Mouse (Mus musculus) embryonic facial prominence, embryonic 12.5 days (tissue): ENCODE measurements around the gene Zfp54. TPM values are rescaled to one million over a fixed set of nuclear protein-coding genes. Genes with fewer than 3 reads are reported as not detected.
"Not testable (repeated sequence)": the region's sequence is repeated elsewhere in the genome, so short reads cannot be mapped to it uniquely, and the experiment has no call there.

ENCODE experiments used
- ATAC-seq: fragments of 200-750 bp; cut with Nextera tagmentation; 2 replicates; pipeline ENCODE4 v1.8.0; 2017; ENCODE audit not compliant: insufficient number of reproducible peaks, insufficient read depth, low FRiP score, low TSS enrichment
- H3K27ac ChIP-seq: fragments of 300-500 bp; sonication (generic); 2 replicates; pipeline ENCODE4 v1.5.1; 2016; ENCODE audit warnings: mild to moderate bottlenecking
- H3K27me3 ChIP-seq: fragments of 300-500 bp; sonication (generic); 2 replicates; pipeline ENCODE4 v1.6.1; 2016; ENCODE audit warnings: mild to moderate bottlenecking, moderate library complexity
- H3K36me3 ChIP-seq: fragments of 300-500 bp; sonication (generic); 2 replicates; pipeline ENCODE4 v1.6.1; 2016; ENCODE audit warnings: mild to moderate bottlenecking
- H3K4me1 ChIP-seq: fragments of 300-500 bp; sonication (generic); 2 replicates; pipeline ENCODE4 v1.6.1; 2016
- H3K4me2 ChIP-seq: fragments of 300-500 bp; sonication (generic); replicated peaks from 2 replicates; pipeline ENCODE4 v1.6.1; 2016; ENCODE audit warnings: mild to moderate bottlenecking, moderate library complexity
- H3K4me3 ChIP-seq: fragments of 300-500 bp; sonication (generic); 2 replicates; pipeline ENCODE4 v1.5.1; 2016; ENCODE audit warnings: mild to moderate bottlenecking
- H3K9ac ChIP-seq: fragments of 300-500 bp; sonication (generic); 2 replicates; pipeline ENCODE4 v1.6.1; 2016; ENCODE audit warnings: mild to moderate bottlenecking, moderate library complexity
- H3K9me3 ChIP-seq: fragments of 300-500 bp; sonication (generic); 2 replicates; pipeline ENCODE4 v1.6.1; 2016; ENCODE audit warnings: mild to moderate bottlenecking, moderate library complexity
- WGBS: fragments of 180-500 bp; shearing (Covaris S2); methylation state at CpG from one replicate; pipeline ENCODE4 v1.1.7; 2016; 5-methylcytosine and 5-hydroxymethylcytosine counted together
- polyA plus RNA-seq: library from polyadenylated mRNA; unstranded; fragments of >200 nt; fragmentation: Nextera tagmentation; extraction: Ambion mirVana; gene quantifications from 2 replicates; pipeline ENCODE4 v1.2.1, GENCODE M21; 2016

The Zfp54 gene
- polyA plus RNA-seq, 1 experiment from 2014 or later = 3.3 TPM

DNA sequence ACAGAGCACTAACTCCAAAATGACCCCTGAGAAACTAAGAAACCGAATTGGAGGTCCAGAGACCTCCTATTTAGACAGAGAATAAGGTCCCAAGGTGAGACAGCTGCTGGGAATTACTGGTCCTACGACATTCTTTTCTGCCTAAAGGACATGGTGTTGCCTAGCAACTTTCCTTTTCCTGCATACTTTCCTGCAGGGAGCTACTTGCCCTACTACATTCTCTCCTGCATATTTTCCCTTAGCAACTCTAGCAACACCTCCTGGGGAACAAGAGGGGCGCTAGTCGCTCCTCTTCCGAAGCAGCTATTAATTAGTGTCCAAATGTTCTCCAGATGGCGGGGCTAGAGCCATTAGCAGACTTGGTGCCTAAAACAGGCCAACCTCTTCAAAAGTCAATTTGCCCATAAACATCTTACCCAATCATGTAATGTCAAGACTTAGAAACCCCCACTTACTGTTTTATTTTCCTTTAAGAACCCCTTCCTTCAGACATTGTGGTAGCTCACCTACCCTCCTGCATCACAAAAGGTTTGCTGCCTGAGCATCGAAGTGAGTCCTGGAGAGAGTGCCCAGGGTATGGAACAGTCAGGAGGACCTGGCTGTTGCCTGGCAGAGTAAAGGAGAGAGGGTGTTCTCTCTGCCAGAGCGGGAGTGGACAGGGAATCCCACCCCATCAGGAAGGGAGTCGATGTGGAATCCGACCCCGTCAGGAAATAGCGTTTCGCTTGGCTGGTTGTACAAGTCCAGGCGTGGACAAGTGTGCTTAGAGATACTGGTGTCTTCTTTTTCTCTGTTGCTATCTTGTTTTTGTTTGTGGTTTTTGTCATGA lies 50.5 kb downstream of the Zfp54 start:
- ATAC-seq = peak; percentile 47; the same call in 1 of the 2 replicates
- peak overlapping the region; percentile 54 for H3K27ac ChIP-seq
- peak overlapping the region; percentile 15 for H3K4me2 ChIP-seq

DNA sequence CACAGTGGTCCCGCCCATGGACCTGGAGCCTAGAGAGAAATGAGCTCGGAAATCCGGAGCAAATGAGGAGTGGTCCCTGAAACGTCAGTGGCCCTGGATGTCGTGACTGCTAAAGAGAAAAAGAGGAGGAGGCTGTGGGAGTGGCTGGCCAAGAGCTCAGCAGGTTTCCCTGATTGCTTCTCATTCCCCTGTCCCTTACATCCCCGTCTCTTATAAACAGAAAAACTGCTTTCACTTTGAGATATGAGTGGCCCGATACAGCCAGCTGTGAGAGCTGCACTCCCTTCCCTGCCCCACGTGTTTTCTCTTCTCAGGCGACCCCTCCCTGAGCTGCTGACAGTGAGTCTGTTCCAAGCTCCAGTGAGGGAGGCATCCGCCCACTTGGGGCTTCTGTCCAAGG lies 51.7 kb downstream of the Zfp54 start:
- H3K9ac ChIP-seq, H3K27ac ChIP-seq, H3K27me3 ChIP-seq, ATAC-seq, H3K4me2 ChIP-seq, H3K4me3 ChIP-seq, H3K9me3 ChIP-seq, H3K36me3 ChIP-seq: not testable (repeated sequence)
- peaks cover 12% of the 10 kb centered on the region; the same call in 1 of the 2 replicates for H3K4me1 ChIP-seq
- WGBS = 12% methylated on average over 10 of the region's 10 CpGs

More for the DNA sequence above, 50.5 kb downstream of the Zfp54 start:
- Histone ChIP-seq H3K9ac (no peak overlapping the region), H3K9me3 (no peaks in the 10 kb centered on the region), H3K4me1 (peaks cover 12% of the 10 kb centered on the region; the same call in 1 of the 2 replicates), H3K4me3 (no peak overlapping the region), H3K36me3 (no peaks in the 10 kb centered on the region), H3K27me3 (no peaks in the 10 kb centered on the region)
- WGBS = 13% methylated on average over 14 of the region's 14 CpGs

DNA sequence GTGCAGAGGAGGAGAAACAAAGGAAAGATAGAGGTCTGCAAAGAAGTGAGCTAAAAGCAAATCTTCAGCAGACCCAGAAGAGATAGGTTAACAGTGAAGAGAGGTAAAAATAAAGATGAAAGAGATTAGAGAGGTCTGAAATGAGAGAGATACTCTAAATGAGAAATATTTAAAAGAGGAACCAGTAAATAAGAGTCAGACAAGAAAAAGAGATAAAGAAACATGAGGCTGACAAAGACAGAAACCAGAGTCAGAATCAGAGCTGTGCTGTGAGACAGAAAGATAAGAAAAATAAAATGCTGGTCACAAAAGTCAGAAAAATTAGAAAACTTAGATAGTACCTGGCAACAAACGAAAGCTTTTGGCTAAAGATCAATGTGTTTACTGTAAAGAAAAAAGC lies 52.3 kb downstream of the Zfp54 start:
- H3K4me1 ChIP-seq = peaks cover 12% of the 10 kb centered on the region; the same call in 1 of the 2 replicates
- not testable (repeated sequence) for H3K4me2 ChIP-seq, H3K27me3 ChIP-seq, H3K36me3 ChIP-seq, H3K9ac ChIP-seq, ATAC-seq, H3K27ac ChIP-seq, H3K9me3 ChIP-seq, H3K4me3 ChIP-seq
- 85% methylated on average over 1 of the region's 1 CpGs for WGBS

DNA sequence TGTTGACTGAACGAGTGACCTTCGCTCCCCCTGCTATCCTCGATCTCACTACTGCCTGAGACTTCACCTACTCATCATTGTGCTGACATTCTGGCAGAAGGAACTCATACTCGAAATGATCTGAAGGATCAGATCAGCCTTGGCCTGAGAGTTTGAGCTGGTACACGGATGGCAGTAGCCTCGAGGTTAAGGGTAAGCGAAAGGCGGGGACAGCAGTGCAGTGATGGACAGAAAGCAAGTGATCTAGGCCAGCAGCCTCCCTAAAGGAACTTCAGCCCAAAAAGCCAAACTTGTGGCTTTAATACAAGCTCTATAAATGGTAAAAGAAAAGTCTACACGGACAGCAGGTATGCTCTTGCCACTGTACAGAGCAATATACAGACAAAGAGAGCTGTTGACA lies 53.3 kb downstream of the Zfp54 start:
- not testable (repeated sequence) for H3K4me2 ChIP-seq, ATAC-seq, H3K27me3 ChIP-seq, H3K27ac ChIP-seq, H3K9ac ChIP-seq, H3K4me3 ChIP-seq, H3K36me3 ChIP-seq, H3K9me3 ChIP-seq
- peaks cover 12% of the 10 kb centered on the region; the same call in 1 of the 2 replicates for H3K4me1 ChIP-seq
- WGBS = 88% methylated on average over 5 of the region's 9 CpGs

DNA sequence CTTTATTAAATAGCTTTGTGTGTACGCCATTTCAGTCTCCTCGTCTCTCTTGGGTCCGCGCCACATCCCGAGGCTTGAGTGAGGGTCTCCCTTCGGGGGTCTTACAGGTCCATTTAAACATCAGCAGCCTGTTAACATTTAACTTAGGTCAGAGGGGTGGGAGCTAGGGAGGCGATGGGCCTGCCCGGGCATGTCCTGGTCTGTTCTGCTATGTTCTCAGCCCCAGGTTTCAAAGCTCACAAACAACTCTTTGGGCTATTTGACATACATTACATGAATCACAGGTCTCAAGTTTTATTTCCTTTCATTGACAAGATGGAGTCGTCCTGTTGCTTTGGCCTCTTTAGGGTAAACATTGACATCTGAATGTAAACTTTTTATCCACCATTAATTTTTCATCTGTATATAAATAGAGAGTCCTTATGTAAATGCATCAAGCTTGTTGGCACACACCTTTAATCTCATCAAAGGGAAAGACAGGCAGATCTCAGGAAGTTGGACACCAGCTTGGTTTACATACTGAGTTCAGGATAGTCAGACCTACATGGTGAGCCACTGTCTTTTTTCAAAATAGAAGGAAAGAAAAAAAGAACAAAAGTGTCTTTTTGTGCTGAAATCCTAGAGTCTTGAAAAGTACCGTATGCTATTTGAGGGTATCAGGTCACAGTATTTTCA lies 55.2 kb downstream of the Zfp54 start:
- H3K9ac ChIP-seq, H3K27ac ChIP-seq, ATAC-seq, H3K4me1 ChIP-seq, H3K4me3 ChIP-seq, H3K9me3 ChIP-seq, H3K36me3 ChIP-seq, H3K27me3 ChIP-seq, H3K4me2 ChIP-seq: not testable (repeated sequence)
- 77% methylated on average over 10 of the region's 10 CpGs for WGBS

Other genes starting within 250 kb of the Zfp54 start
- gene Vmn1r234, start 197.1 kb upstream of the Zfp54 start, polyA plus RNA-seq = not detected in 2 replicates
- gene Vmn1r235, start 166.8 kb upstream of the Zfp54 start, polyA plus RNA-seq = not detected in 2 replicates
- gene Vmn1r236, start 140.3 kb upstream of the Zfp54 start, polyA plus RNA-seq = not detected in 2 replicates
- gene Vmn1r237, start 111.4 kb upstream of the Zfp54 start, polyA plus RNA-seq = not detected in 2 replicates
- gene Zfp677, start 39.5 kb upstream of the Zfp54 start, polyA plus RNA-seq = 3.3 TPM in 2 replicates
- gene Zfp51, start 27.1 kb downstream of the Zfp54 start, polyA plus RNA-seq = 15.3 and 16.0 TPM in 2 replicates
- gene Zfp53, start 65.8 kb downstream of the Zfp54 start, polyA plus RNA-seq = 10.0 and 11.5 TPM in 2 replicates
- gene Zfp52, start 112.3 kb downstream of the Zfp54 start, polyA plus RNA-seq = 4.8 and 4.9 TPM in 2 replicates
- 13.8 and 14.7 TPM in 2 replicates for gene Zfp948, start 143.8 kb downstream of the Zfp54 start, polyA plus RNA-seq
- 5.5 and 6.7 TPM in 2 replicates for gene Zfp983, start 227.4 kb downstream of the Zfp54 start, polyA plus RNA-seq